Mouse (Mus musculus) splenic B cell, adult 2 months (primary cell): Measurements from ENCODE around the gene Sprr2a1.
"Not testable (repeated sequence)": the region's sequence is repeated elsewhere in the genome, so short reads cannot be mapped to it uniquely, and the experiment has no call there.

Experiments
- DNase-seq: peaks from one replicate; pipeline ENCODE4 v3.0.0-alpha.2; 2011; ENCODE audit warnings: low read depth, low spot score
- H3K27me3 ChIP-seq: 2 replicates; pipeline ENCODE4 v1.6.1; 2012; ENCODE audit warnings: mild to moderate bottlenecking, low read length, moderate library complexity, mixed read lengths; ENCODE audit not compliant: control insufficient read depth, poor library complexity, insufficient read depth, severe bottlenecking
- H3K36me3 ChIP-seq: 2 replicates; pipeline ENCODE4 v1.6.1; 2012; ENCODE audit warnings: mild to moderate bottlenecking, low read length, moderate library complexity, mixed read lengths; ENCODE audit not compliant: control insufficient read depth, poor library complexity, insufficient read depth, severe bottlenecking

Sprr2a1 gene

DNA sequence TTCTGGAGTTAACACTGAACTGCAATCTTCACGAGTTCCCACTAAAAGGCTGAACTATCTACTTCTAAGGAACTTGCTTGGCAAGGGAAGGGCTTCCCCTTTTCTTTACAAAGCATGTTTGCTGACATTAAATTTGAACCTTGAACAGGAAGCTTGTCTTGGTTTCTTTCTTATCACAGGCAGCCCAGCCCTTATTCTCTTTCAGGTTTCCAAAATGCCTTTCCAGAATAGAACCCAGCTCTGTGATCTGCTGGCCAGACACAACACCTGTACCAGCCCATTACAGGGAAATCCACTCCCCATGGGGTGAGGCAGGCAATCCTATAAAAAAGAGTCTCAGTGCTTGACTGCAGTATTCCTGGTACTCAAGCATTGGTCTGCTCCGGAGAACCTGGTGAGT is at the start of gene Sprr2a1, which contains the start of gene Sprr2a2:
TSS of gene Sprr2a1 (plus strand) at position 231 of the 400 bp plus-strand sequence.
TSS of gene Sprr2a2 (plus strand) at position 352 of the 400 bp plus-strand sequence.
- H3K27me3 ChIP-seq, H3K36me3 ChIP-seq, DNase-seq: not testable (repeated sequence)

DNA sequence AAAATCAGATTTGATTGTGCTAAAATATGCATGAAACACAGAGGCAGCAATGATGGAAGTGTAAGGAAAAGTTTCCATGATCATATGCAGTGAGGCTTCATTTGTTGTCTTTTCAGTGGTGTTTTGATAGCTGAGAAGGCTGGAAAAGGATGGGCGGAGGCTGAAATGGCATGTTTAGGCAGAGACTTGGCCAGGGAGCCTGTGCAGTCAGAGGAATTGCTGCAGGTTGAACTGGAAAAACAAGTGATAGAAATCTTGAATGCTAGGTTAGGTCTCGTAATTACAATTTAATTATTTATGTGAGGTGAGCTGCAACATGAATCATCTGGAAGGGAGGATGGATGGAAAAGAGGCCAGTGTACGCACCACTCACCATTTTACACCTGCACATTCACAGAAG is 45.8 kb upstream of the Sprr2a1 start:
- no peaks in the 10 kb centered on the region for H3K27me3 ChIP-seq
- H3K36me3 ChIP-seq: no peaks in the 10 kb centered on the region
- no peak for DNase-seq

DNA sequence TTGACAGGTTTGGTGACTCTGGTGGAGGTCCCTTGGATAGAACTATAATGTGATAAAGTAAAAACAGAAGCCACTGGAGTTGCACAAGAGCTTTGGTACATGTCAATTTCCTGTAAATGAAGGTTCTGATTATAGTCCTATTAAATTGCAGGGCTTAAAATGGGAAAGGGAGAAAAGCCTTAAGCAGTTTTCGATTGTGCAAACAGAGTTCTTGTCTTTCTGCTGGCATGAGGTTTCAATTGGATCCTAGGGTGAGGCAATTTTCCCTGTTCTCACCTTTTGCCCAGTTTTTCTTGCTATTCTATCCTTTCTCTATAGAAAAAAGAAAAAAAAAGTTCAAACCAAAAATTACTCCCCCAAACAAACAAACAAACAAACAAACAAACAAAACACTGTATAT is 38.7 kb upstream of the Sprr2a1 start:
- DNase-seq: no peak
- Histone ChIP-seq H3K27me3 (no peaks in the 10 kb centered on the region), H3K36me3 (no peaks in the 10 kb centered on the region)

DNA sequence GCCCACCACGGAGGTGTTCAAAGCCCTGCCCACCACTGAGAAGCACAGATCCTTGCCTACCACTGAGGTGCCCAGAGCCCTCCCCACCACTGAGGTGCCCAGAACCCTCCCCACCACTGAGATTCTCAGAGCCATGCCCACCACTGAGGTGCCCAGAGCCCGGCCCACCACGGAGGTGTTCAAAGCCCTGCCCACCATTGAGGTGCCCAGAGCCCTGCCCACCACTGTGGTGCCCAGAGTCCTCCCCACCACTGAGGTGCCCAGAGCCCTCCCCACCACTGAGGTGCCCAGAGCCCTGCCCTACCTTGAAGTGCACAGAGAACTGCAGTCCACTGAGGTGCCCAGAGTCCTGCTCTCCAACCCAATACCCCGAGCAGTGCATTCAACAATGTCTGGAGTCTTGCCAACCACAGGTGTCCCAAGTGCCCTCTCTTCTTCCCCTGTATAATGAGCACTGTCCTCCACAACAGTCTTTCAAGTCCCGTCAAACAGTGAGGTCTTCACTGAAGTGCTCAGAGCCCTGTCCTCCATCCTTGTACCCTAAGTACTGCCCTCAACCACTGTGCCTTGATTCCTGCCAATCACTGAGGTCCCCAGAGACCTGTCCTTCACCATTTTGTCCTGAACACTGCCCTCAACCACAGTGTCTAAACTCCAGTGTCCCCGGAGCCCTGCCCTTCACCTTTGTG is 19.9 kb upstream of the Sprr2a1 start:
- DNase-seq: no peak
- Histone ChIP-seq H3K36me3 (no peaks in the 10 kb centered on the region), H3K27me3 (no peaks in the 10 kb centered on the region)

DNA sequence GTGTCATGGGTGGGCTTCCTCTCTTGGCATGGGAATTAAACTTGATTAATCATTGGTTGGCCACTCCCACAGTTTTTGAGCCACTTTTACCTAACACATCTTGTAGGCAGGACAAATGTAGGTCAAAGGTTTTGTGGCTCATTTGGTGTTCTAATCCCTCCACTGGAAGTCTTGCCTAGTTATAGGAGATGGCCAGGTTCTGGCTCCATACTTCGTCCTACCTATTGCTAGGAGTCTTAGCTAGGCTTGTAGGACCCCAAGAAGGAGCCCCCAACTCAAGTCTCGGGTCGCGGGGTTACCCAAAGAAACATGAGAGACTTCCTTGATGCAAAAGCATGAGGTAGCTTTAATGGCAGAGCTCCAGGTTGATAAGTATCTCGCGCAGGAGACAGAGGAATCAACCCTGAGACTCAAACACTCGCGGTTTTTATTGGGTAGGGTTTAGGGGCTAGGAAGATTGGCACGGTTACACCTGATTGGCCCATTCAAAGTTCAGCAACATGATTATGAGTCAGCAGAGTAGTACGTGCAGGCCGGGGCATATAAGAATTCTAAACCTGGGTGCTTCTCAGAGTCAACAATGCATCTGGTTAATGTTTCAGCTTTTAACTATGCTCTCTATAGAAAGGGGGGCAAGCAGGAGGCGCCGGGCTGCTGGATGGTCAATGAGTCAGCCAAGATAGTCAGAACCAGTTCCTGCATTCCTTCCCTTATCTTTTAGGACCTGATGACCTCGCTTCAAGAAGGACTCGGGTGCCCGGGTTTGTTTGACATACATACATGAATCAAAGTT is 4.3 kb upstream of the Sprr2a1 start:
- DNase-seq, H3K36me3 ChIP-seq: not testable (repeated sequence)

DNA sequence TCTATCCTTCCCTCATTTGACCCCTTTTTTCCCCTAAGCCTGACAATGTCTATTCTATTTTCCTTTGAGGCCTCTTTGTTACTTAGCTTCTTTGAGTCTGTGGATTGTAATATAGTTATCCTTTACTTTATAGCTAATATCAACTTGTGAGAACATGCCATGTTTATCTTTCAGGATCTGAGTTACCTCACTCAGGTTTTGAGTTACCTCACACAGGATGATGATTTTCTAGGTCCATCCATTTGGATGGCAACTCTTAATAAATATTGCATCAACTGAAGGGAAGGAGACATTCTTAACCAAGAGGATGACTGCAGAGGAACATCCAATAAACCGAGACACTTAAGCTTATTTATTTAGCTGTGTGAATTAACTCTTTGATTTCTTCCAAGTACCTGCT is 3.5 kb upstream of the Sprr2a1 start:
- not testable (repeated sequence) for DNase-seq, H3K36me3 ChIP-seq, H3K27me3 ChIP-seq

More for the DNA sequence above, 4.3 kb upstream of the Sprr2a1 start:
- H3K27me3 ChIP-seq: not testable (repeated sequence)

DNA sequence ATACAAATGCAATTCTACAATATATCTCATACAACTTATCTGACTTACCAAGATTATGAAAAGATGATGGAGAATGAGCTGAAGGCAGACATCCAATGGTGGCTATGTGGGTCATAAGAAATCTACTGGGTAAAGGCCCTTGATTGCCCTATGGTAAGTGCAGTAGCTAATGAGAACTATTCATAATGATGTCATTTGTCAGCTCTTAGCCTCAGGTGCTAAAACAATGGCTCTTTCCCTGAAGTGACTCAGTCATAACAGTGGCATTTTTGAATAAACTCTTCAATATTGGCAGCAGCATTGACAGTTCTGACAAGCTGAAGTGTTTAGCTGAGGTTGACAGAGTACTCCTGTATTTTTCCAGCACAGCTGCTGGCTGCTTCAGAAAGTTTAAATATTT is 1.9 kb upstream of the Sprr2a1 start:
- not testable (repeated sequence) for H3K27me3 ChIP-seq, H3K36me3 ChIP-seq, DNase-seq

DNA sequence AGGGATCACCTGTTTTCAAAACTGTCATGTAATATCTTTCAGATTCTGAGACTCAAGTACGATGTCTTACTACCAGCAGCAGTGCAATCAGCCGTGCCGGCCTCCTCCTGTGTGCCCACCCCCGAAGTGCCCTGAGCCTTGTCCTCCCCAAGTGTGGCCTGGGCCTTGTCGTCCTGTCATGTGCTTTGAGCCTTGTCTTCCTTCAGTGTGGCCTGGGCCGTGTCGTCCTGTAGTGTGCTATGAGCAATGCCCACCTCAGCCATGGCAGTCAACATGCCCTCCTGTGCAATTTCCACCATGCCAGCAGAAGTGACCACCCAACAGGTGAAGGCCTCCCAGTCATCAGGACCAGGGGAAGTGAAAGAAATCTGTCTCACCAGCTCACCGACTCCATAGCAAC is 3.4 kb downstream of the Sprr2a1 start:
- not testable (repeated sequence) for H3K36me3 ChIP-seq, DNase-seq, H3K27me3 ChIP-seq

DNA sequence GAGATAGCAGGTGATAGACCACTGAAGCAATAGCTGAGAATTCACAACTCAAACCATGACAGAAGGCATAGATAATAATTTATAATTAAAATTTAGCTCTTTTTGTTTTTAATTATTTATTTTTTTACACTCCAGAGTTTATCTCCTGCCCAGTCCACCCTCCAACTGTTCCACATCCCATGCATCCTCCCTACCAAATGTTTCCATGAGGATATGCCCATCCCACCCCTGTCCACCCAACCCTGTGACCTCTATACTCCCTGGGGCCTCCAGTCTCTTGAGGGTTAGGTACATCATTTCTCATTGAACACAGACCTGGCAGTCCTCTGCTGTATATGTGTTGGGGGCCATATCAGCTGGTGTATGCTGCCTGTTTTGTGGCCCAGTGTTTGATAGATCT is 8.1 kb downstream of the Sprr2a1 start:
- not testable (repeated sequence) for DNase-seq, H3K27me3 ChIP-seq, H3K36me3 ChIP-seq

DNA sequence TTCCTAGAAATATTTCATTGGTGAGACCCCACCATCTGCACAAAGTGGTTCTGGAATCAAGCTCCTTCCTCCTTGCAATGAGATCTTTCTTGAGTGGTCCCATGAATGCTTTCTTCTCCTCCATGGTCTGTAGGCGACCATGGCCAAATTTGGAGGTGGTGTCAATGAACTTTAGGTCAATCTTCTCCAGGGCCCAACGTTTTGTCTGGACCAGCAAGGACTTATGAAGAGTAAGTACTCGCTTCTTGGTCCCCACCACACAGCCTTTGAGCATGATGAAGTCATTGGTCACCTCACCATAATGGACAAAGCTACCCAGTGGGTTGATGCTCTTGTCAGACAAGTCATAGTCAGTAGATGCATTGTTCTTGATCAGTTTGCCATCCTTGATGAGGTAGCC is 11.8 kb downstream of the Sprr2a1 start:
- H3K36me3 ChIP-seq, H3K27me3 ChIP-seq, DNase-seq: not testable (repeated sequence)

DNA sequence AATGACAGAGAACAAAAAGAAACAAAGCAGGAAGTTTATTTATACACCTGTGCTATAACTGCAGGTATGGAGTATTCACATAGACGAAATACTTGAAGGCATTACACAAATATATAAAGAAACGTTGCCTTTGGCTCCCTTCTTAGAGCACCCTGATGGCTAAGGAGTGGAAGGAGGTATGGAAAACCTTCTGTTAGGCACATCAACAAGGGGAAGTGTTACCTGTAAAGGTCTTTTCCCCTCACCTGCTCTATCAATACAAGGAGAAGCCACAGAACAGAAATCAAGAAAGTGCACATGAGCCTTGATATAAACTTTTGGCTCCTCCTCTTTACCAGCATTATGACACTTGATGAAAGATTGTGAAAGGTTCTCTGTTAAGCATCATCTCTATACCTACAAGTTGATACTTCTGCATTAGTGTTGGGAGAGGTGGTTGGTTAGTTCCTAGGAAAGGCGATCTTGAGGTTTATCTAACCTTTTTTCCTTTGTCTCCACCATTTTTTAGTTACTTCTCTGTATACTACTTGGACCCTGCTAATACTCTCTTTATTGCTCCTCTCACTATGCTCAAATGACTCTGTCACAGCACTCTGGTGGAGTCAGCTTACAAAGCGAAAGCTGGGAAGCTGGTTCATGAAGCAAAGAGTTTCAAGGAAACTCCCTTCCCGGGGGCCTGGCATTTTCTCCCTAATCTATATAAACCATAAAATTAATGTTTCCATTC is 21.0 kb downstream of the Sprr2a1 start:
- DNase-seq, H3K36me3 ChIP-seq, H3K27me3 ChIP-seq: not testable (repeated sequence)

DNA sequence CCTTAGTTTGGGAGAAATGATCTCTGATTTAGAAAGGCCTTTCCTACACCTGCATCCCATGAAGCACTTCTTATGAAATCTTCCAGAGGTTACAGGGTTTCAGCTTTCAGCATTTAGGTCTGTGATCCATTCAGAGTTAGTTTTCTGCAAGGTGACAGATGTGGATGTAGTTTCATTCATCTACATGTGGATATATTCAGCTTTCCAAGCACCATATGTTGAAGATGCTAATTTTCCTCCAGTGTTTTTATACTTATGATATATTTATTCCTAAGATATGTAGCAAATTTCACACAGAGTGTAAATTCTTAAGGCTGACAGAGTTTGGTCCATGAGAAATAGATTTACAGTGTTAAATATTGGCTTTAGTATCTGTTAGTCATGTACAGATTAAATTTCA is 23.1 kb downstream of the Sprr2a1 start:
- not testable (repeated sequence) for DNase-seq, H3K27me3 ChIP-seq, H3K36me3 ChIP-seq

DNA sequence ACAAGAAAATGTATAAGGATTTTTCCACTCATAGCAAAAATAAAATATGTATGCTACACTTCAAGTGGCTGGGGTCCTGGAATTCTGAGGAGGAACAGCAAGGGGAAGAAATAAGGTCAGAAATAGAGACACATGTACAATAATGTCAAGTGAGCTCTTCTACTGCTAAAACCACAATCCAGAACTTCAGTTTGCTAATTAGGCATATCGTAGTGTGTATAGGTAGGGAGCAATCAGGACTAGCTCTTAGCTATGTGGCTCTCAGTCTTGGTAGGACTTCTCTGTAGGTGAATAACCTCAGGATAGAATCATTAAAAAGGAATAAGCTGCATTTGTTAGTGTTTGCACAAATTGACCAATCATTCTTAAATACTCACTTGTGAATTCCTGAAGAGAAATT is 23.6 kb downstream of the Sprr2a1 start:
- not testable (repeated sequence) for H3K27me3 ChIP-seq, DNase-seq, H3K36me3 ChIP-seq

DNA sequence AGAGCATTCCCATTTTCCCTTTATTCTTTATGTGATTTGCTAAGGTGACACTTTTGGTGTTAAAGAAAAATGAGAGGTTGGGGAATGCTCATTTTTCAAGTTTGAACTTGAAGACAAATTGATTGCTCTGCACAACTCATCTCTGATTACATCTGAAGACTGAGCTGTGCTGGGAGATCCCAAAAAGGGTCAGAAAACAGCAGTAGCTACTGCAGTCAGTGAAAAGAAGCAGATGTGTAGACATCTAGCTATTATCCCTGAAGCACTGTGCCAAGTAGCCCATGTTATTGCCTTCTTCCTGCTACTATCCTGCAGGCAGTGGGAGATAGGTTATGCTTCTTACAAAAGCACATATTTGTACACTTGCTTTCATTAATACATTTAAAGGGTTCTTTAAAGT is 29.2 kb downstream of the Sprr2a1 start:
- H3K36me3 ChIP-seq, DNase-seq, H3K27me3 ChIP-seq: not testable (repeated sequence)

DNA sequence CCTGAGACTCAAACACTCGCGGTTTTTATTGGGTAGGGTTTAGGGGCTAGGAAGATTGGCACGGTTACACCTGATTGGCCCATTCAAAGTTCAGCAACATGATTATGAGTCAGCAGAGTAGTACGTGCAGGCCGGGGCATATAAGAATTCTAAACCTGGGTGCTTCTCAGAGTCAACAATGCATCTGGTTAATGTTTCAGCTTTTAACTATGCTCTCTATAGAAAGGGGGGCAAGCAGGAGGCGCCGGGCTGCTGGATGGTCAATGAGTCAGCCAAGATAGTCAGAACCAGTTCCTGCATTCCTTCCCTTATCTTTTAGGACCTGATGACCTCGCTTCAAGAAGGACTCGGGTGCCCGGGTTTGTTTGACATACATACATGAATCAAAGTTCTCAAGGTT is 30.6 kb downstream of the Sprr2a1 start:
- not testable (repeated sequence) for H3K27me3 ChIP-seq, H3K36me3 ChIP-seq, DNase-seq
